Mouse (Mus musculus): Measurements from ENCODE around the gene Speg.

Gene Speg

DNA sequence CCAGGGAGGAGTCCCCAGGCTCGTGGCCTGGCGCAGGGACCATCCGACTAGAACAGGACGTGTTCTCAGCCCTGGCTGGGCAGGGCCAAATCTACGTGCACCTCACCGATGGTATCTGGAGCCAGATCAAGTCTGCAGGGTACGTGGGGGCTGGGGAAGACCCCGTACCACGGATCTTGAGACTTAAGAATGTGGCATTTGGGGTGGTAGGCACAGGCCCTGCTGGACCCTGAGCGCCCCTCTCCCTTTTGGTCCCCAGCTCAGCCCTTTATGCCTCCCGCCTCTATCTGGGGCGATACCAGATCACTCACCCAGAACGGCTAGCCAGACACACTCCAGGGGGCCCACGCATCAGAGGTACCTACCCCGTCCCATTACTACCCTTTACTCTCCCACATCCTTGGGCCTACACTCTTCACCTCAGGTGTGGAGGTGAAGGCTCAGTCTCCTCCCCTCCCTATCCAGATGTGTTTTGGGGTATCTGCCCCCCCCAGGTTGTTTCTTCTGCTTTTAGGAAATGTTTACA, 66.4 kb downstream of the Speg start:
- no peak for DNase-seq (ENCODE audit: low read depth, low spot score)

DNA sequence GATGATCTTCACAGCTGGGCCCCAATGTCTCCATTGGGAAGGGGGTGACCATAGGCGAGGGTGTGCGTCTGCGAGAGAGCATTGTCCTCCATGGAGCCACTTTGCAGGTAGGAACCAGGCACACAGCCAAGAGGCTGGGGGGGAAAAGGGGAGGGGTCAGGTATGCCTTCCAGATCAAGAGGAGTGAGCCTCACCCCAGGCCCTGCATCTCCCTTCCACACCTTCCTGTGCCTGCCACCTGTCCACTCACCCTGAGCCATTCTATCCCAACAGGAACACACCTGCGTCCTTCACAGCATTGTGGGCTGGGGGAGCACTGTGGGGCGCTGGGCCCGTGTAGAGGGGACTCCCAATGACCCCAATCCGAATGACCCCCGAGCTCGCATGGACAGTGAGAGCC, 67.1 kb downstream of the Speg start:
- no peak for DNase-seq (ENCODE audit: low read depth, low spot score)

DNA sequence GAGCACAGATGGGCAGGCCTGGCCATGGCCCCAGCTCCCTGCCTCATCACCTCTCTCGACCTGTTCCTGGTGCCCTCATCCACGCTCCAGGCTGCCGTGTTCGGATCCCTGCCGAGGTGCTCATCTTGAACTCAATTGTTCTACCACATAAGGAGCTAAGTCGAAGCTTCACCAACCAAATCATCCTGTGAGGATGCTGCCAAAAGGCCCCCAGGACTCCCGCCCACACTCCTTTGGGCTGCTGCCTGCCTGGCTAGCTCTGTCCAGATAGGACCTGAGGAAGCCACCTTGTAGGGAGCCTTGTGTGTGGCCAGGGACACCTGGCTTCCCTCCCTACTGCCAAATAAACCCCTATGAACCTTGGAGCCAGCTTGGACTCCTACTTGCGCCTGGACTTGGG, 67.7 kb downstream of the Speg start:
- DNase-seq (ENCODE audit: low read depth, low spot score) = no peak

DNA sequence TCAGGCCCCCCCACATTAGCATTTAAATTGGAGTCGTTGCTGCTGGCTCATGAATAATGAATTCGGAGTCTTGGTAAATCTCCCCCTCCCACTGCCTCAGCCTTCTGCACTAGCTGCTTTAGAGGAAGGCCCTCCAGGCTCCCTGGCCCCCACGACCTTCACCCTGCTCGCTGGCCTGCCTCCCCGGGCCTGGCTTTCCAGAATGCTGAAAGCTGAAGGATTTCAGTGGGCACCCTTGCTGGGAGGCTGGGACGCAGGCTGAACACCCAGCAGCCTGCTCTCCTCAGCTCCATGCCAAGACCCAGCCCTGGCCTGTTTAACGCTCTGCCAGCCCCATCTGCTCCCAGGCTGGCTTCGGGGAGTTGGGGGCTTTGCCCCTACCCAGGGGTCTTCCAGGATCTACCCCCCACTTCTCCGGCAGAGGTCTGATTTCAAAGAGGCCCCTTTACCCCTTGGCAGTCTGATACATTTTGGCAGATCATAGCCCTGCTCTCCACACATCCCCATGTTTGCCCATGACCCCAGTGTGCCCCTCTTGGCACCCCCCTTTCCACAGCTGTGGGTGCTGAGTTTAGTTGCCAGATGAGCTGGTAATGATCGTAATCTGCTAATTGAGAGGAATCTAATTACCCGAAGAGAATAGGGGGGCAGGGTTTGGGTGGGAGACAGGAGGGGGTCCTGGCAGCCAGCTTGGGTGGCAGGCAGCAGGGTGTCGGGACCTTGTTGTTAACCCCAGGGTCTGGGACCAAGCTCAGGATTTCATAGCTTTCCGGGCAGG, 68.3 kb downstream of the Speg start:
- no peak for DNase-seq (ENCODE audit: low read depth, low spot score)

DNA sequence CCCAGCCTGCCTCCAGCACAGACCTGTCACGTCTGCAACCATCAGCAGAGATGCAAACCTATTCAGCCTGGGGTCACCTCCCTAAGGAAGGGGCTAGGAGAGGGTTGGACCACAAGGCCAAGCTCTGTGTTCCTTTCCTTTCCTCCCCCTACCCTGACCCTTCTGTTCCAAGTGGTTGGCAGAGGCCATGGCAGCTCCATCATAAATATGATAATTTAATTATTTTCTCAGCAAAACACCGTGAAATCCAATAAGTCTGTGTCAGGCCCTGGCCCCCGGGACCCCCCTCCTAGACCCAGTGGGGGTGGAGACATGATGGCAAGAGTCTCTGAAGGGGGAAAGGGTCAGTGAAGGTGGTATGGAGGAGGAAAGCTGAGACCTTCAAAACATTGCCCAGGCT, 69.1 kb downstream of the Speg start:
- DNase-seq (ENCODE audit: low read depth, low spot score) = no peak

DNA sequence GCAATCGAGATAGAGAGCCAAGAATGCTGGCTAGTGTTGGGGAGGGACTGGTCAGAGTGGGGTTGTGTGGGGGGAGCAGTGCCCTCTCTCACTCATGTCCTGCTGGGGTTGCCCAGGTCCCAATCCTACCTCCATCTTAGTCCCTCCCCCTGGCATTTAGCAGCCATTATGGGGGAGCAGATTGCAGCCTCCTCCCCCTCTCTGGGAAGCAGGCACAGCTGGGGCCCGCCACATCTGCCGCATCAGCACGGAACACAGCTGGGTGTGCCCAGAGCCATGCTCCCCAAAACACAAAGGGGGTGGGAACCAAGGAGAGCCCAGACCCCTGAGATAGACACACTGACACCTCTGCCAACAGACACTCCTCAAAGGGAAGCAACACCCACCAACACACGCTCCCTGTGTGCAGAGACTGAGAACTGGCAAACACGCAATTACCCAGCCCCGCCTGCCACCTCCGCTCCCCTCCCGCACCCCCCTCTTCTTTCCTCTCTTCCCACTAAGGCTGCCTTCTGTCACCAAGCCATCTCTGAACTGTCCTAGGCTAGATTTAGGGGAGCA, 70.1 kb downstream of the Speg start:
- DNase-seq (ENCODE audit: low read depth, low spot score) = no peak

DNA sequence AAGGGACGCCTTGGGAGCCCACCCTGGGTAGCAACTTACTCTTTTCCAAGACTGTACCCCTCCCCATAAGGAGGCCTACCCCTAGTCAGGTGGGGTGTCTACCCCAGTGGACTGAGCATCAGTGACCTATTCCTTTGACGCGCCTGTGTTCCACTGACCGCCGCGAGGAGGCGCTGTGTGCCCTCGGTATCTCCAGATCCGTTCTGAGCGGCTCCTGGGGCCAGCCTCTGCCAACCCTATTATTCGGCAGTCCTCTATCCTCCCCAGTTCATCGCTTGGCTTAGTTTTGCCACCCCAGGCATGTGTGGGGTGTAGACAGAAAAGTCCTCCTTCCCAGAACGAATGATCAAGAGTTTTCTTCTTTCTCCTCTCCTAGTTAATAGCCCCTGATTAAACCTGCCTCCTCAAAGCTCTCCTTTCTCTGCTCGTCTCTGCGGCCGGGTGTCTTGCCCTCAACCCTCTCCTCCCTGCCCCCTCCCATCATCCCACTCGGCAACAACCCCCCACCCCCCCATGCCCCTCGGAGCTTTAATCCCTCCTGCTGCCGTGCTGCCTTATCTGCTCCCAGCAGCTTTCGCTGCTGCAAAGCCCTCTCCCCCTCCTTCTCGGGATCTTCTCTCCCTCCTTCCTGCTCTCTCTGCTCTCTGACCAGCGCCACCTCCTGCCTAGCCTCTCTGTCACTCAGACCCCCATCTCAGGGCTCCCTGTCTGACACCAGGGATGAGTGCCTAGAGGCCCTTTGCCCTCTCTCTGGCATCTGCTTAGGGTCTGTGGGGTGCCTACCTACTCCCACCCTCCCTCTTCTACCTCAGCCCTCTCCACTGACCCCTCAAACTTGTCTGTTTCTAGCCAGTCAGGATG, 70.9 kb downstream of the Speg start:
- DNase-seq (ENCODE audit: low read depth, low spot score) = peak; percentile 81

DNA sequence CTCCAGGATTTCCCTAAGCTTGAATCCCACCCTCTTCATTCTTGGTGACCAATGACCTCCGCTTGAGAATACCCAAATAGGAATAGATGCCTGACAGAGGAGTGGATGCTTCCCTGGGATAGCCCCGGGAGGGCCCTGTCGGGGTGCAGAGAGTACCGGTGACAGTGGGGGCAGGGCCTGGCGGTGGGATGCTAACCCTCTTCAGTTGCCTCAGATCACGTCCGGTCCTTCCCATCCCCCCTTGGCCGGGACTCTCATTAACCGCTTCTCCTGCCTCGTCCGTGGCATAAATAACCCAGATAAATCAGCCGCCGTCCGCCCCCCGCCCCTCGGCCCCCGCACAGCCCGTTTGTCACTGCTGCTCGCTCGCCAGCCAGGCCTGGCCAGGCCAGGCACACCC, 71.6 kb downstream of the Speg start:
- no peak for DNase-seq (ENCODE audit: low read depth, low spot score)

DNA sequence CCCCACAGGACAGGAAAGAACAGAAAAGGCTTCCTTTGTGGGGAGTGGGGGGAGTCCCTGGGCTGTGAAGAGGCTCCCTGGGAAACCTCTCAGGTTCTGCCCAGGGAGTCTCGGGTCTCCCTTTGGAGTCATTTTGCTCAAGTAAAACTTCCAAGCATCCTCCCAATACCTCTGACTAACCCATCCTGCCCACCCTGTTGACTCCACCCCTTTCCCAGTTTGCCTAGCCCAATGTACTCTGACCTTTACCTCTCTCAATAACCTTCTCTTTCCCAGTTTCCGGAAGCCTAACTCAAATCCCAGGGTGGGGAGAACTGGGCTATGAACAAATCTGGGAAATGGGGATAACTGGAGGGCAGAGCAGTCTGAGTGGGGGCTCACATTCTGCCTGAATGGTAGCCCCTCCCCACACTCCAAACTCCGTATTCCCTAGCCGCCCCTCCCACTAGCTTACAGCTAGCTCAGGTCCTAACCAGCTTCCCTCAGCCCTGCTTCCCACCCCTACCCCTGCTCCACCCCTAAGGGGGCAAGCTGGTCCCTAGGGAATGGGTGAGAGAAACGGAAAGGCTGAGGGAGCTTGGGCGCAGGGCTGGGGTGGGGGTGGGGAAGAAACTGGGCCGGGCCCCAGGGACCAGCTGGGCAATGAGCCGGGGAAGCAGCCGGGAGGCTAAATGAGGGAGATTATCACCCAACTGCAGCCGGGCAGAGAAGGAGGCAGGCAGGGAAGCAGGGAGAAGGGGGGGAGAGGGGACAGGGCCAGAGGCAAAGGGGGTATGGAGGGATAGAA, 72.4 kb downstream of the Speg start:
- DNase-seq (ENCODE audit: low read depth, low spot score) = no peak

DNA sequence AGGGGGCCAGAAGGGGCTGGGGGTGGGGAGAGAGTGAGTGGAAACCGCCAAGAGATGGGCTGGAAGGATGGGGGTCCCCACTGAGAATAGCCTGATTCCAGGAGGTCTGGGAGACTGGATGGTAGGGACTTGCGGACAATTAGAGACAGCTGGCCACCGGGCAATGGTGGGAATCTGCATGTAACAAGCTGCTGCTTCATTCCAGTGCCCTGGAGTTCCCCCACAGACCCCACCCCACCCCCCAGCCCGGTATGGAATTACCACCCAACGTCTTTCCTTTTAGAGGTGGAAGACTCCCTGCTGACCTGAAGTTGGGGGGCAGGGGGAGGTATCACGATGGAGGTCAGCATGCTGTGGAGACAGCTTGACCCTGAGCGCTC, 72.9 kb downstream of the Speg start:
- DNase-seq (ENCODE audit: low read depth, low spot score) = no peak

DNA sequence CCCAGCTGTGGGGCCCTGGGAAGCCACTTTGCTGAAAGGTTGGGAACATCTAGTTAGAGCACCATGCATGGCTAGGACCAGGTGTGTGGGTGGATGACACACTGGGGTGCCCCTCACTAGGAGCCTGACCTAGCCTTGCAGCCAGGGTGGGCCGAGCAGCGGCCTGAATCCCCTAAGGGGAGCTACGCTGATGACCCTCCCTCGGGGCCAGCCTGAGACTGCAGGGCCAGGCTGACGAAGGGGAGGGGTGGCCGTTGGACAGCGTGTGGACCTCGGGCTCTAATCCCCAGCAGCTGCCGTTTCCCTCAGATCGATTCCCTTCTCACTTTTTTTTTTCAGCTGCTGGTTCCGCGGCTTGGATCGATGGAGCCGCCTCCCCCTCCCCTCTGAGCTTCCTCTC, 73.8 kb downstream of the Speg start:
- DNase-seq (ENCODE audit: low read depth, low spot score) = no peak

DNA sequence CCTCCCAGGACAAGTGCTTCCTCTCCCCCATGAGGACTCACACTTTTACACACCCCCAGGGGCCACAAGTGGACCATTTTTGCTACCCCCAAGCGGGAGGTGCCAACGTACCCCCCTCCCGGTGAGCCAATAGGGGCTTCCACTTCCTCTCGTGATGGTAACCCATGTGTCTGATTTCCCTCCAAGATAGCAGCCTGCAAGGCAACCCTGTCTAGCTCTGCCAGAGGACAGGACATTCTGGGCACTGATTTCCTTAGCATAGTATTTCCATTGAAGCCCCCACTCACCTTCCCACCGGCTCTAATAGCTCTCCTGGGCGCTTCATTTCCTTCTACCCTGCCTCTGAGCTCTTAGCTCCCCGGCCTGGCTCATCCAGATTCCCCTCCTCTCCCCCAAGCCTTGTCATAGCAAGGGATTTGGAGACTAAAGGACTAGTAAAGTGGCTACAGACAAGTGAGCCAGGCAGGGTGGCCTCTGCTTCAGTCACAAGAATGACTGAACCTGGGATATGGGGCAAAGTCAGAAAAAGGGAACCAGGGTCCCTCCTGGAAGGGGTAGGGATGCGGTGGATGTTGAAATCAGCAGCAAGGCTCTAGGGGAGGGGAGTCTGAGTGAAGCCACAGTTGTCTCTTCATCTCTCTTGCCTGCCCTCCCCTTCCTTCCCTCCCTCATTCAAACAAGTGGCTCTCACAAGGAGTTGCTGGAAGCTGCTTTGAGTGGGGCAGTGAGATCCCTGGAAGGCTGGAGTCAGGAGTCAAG, 74.5 kb downstream of the Speg start:
- no peak for DNase-seq (ENCODE audit: low read depth, low spot score)

DNA sequence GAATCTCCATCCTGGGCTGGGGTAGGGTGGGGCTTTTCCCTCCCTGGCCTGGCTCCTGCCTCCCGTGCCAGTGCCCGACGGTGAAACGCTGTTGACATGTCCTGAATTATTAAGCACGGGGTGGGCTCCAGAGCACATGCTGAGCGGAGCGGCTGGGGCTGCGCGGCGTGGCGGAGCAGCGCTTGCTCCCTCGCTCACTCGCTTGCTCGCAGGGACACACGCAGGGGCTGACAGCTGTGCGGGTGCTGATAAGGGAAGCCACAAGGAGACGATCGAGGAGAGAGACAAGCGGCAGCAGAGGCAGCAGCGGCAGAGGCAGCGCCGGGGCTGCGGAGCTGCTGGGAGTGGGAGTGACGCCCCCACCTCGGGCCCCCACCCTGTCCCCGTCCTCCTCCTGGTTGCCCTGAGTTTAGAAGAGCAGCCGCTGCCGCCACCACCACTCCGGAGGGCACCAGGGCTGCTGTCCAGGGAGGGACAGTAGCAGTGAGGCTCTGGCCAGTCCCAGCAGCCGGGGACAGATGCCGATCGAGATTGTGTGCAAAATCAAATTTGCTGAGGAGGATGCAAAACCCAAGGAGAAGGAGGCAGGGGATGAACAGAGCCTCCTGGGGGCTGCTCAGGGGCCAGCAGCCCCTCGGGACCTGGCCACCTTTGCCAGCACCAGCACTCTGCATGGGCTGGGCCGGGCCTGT, 75.4 kb downstream of the Speg start, which contains the start of gene Asic4:
Asic4 (plus strand) TSS at position 123 of the 692 bp plus-strand sequence.
- no peak for DNase-seq (ENCODE audit: low read depth, low spot score)

DNA sequence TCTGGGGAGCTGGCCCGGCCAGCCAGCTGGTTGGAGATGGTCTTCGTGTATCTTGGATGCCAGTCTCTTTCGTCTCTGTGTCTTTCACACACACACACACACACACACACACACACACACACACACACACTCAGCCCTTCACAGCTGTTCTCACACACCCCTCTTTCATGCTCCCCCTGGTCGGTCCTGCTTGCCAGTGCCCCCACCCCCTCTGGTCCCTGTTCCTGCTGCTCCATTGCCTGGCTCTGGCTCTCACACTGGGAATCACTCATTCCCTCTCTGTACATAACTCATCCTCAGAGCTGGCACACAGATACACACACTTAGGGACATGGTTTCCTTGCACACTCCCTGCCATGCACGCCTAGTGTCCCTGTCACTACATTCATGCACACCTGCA, 76.8 kb downstream of the Speg start:
- no peak for DNase-seq (ENCODE audit: low read depth, low spot score)

DNA sequence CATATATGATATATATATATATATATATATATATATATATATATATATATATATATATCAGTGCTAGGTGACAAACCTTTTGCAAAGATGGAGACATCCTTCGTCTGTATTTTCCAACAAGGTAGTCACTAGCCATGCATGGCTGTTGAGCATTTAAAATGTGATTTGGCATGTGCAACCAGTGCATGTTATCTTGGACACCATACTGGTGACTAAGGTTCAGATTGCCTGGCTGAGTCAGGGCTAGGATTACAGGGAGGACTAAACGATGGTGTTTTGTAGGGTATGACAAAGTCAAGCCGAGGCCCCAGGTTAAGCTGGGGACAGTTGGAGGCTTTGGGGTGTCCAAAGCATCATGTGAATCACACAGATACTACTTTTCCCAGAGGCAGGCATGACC, 80.3 kb downstream of the Speg start:
- DNase-seq (ENCODE audit: low read depth, low spot score) = peak; percentile 39

DNA sequence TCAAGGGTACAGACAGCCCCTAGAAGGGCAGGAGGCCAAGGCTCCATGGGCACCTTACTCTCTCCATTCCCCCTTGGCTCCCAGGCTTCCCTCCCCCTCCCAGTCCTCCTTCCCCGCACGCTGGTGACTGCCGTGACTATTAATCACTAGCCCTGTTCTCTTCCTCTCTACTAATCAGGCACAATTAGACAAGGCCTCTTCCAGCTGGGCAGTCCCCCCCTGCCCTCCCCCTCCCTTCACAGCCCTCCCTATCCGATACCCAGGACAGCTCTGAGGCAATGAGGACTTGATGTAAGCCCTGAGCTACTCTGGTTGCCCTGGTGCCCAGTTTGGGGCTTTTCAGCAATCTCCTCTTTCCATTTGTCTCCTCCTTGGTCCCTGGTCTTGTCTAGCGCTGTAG, 80.9 kb downstream of the Speg start:
- DNase-seq (ENCODE audit: low read depth, low spot score) = no peak

DNA sequence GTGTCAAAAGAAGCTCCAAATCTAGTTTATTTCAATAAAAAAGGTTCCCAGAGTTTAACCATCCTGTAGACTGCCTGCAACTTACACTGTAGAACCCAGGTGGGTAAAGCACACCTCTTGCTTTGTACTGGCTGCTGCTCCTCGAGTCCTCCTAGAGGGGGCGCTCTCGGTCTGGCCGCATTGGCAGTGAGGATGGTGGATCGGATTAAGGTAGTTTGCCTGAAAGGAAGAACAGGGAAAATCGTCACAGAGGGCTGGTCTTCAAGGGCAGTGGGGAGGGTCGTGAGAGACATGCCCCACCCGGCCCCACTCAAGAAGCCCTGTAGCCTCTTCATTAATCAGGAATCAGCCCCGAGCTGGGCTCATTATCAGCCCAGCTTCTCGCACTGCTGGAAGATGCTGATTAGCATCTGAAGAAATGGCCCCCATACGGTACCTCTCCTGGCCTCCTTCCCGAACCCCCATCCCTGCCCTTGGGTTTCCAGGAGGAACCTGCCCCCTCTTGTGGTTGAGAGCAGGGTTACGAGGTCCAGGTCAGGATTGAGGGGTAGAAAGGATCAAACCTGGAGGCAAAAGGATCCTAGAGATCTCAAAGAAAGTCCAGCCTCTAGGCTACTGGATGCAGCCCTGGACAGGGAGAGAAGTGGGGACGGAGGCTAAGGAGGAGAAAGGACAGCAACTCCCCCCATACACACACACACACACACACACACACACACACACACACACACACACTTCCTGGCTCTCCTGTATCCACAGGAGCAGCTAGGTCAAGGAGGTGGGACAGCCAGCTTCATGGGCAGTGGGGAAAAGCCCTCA, 81.9 kb downstream of the Speg start:
- DNase-seq (ENCODE audit: low read depth, low spot score) = no peak

DNA sequence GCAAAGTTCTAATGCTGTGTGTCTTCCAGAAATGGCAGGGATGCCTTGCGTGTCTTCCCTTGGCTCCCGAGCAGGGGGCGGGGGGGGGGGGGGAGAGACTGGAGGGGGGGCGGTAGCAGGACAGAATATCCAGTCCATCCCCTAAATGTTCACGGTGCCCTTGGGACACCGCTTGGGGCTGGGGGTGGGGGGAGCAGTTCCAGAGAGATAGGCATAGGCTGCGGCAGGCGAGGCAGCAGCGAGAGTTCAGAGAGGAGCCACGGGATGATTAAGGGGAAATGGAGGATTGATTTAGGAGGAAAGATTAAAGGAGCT, 82.6 kb downstream of the Speg start:
- peak; percentile 48 for DNase-seq (ENCODE audit: low read depth, low spot score)

DNA sequence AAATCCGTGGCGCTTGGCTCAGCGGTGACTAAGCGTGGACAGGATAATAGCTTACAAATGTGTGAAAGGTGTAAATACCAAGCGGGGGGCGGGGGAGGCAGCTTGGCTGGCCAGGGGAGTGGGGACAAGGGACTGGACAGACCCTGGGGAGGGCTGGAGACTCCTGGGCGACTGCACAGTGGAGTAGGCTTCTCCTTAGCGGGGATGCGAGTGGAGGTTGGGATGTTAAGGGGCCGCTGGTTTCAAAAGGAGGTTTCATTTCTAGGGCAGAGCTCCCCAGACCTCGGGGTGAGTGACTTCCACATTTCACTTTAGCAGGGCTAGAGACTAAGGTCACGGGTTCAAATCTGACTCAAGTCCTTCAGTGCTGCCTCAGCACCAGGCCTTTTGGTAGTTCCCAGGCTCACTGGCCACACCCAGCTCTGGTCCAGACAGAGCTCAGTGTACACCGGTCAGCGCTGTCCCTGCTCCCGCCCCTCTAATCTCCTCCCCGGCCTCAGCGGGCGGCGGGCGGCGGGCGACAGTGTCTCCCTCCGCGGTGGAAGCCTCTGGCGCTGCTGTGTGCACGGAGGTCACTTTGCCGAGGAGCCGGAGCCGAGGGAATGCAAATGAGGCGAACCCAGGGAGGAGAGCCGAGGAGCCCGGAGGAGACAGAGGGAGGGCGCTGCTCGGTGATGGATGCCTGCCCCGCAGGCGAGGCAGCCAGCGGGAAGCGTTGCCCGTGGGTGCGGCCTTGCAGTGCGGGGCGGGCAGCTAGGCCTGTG, 83.1 kb downstream of the Speg start:
- DNase-seq (ENCODE audit: low read depth, low spot score) = peak; percentile 50

All from 3T3-L1 (cell line).